Mouse (Mus musculus): Measurements from ENCODE around the gene Sobp. TPM values are rescaled to one million over a fixed set of nuclear protein-coding genes. Genes with fewer than 3 reads are reported as not detected.

Gene Sobp
- polyA plus RNA-seq (2014; fragmentation: Nextera tagmentation; extraction: Ambion mirVana) = 4.5 and 4.6 TPM in 2 replicates

GRCm38 (mm10) chr10:43174326-43175155 lies at the start of gene Sobp, which contains the start of gene 9030612E09Rik:
Gene Sobp (minus strand): TSS chr10:43174530.
Gene 9030612E09Rik (plus strand): TSS chr10:43174704.
- Histone ChIP-seq H3K27ac (ENCODE audit: low read depth, low read length) (peak within 1 kb of the TSS; percentile 88), H3K9ac (ENCODE audit: low read length) (peak within 1 kb of the TSS; percentile 87), H3K9me3 (ENCODE audit: control insufficient read depth, low read length) (no peaks in the 10 kb centered on the region), H3K4me2 (ENCODE audit: low read depth) (peak within 1 kb of the TSS; percentile 93), H3K4me1 (ENCODE audit: control insufficient read depth, insufficient read depth, low read length) (peaks cover 12% of the 10 kb centered on the region), H3K4me3 (ENCODE audit: low read depth, low read length) (peak within 1 kb of the TSS; percentile 82), H3K36me3 (ENCODE audit: control insufficient read depth, insufficient read depth, low read length) (no peaks in the 10 kb centered on the region), H3K27me3 (ENCODE audit: control insufficient read depth, insufficient read depth, low read length) (peaks cover 9% of the 10 kb centered on the region)
- ATAC-seq (ENCODE audit: insufficient read depth, low FRiP score, low TSS enrichment) (peak; percentile 79), DNase-seq (ENCODE audit: low spot score) (peak; percentile 87)
- 0% methylated on average over 62 of the region's 91 CpGs for WGBS

- Histone ChIP-seq H3K4me3 (ENCODE audit: low read depth, low read length) (no peak overlapping the region), H3K36me3 (ENCODE audit: control insufficient read depth, insufficient read depth, low read length) (no peaks in the 10 kb centered on the region), H3K9me3 (ENCODE audit: control insufficient read depth, low read length) (no peaks in the 10 kb centered on the region), H3K4me1 (ENCODE audit: control insufficient read depth, insufficient read depth, low read length) (no peaks in the 10 kb centered on the region), H3K9ac (ENCODE audit: low read length) (no peak overlapping the region), H3K27me3 (ENCODE audit: control insufficient read depth, insufficient read depth, low read length) (no peaks in the 10 kb centered on the region), H3K4me2 (ENCODE audit: low read depth) (no peak overlapping the region), H3K27ac (ENCODE audit: low read depth, low read length) (no peak overlapping the region)
- WGBS = 93% methylated on average over 2 of the region's 2 CpGs
- ATAC-seq (ENCODE audit: insufficient read depth, low FRiP score, low TSS enrichment) (no peak), DNase-seq (ENCODE audit: low spot score) (no peak)
Measured at GRCm38 (mm10) chr10:43223391-43223790, 49.1 kb upstream of the Sobp start.

- peak; percentile 49 for ATAC-seq (ENCODE audit: insufficient read depth, low FRiP score, low TSS enrichment)
- Histone ChIP-seq H3K27me3 (ENCODE audit: control insufficient read depth, insufficient read depth, low read length) (no peaks in the 10 kb centered on the region), H3K9ac (ENCODE audit: low read length) (peak overlapping the region; percentile 92), H3K9me3 (ENCODE audit: control insufficient read depth, low read length) (no peaks in the 10 kb centered on the region), H3K27ac (ENCODE audit: low read depth, low read length) (peak overlapping the region; percentile 56; the same call in 1 of the 2 replicates), H3K4me1 (ENCODE audit: control insufficient read depth, insufficient read depth, low read length) (no peaks in the 10 kb centered on the region), H3K4me2 (ENCODE audit: low read depth) (peak overlapping the region; percentile 96), H3K36me3 (ENCODE audit: control insufficient read depth, insufficient read depth, low read length) (no peaks in the 10 kb centered on the region), H3K4me3 (ENCODE audit: low read depth, low read length) (peak overlapping the region; percentile 89)
- no peak for DNase-seq (ENCODE audit: low spot score)
- 0% methylated on average over 24 of the region's 25 CpGs for WGBS
Measured at GRCm38 (mm10) chr10:43221659-43222058, 47.3 kb upstream of the Sobp start.

GRCm38 (mm10) chr10:43220910-43221625 lies 46.7 kb upstream of the Sobp start, which contains the start of gene Pdss2:
Gene Pdss2 (plus strand): TSS chr10:43221486.
- H3K4me3 ChIP-seq (ENCODE audit: low read depth, low read length) = peak within 1 kb of the TSS; percentile 89
- ATAC-seq (ENCODE audit: insufficient read depth, low FRiP score, low TSS enrichment) (peak; percentile 97), DNase-seq (ENCODE audit: low spot score) (peak; percentile 93)
- H3K9ac ChIP-seq (ENCODE audit: low read length) = peak within 1 kb of the TSS; percentile 92
- peak within 1 kb of the TSS; percentile 87 for H3K27ac ChIP-seq (ENCODE audit: low read depth, low read length)
- H3K4me1 ChIP-seq (ENCODE audit: control insufficient read depth, insufficient read depth, low read length) = no peaks in the 10 kb centered on the region
- no peaks in the 10 kb centered on the region for H3K9me3 ChIP-seq (ENCODE audit: control insufficient read depth, low read length)
- no peaks in the 10 kb centered on the region for H3K27me3 ChIP-seq (ENCODE audit: control insufficient read depth, insufficient read depth, low read length)
- WGBS = under 1% methylated on average over 50 of the region's 50 CpGs
- peak within 1 kb of the TSS; percentile 96 for H3K4me2 ChIP-seq (ENCODE audit: low read depth)
- no peaks in the 10 kb centered on the region for H3K36me3 ChIP-seq (ENCODE audit: control insufficient read depth, insufficient read depth, low read length)

GRCm38 (mm10) chr10:43220479-43220878 lies 46.1 kb upstream of the Sobp start:
- Histone ChIP-seq H3K4me2 (ENCODE audit: low read depth) (peak overlapping the region; percentile 96), H3K4me1 (ENCODE audit: control insufficient read depth, insufficient read depth, low read length) (no peaks in the 10 kb centered on the region), H3K9ac (ENCODE audit: low read length) (peak overlapping the region; percentile 92), H3K27me3 (ENCODE audit: control insufficient read depth, insufficient read depth, low read length) (no peaks in the 10 kb centered on the region), H3K4me3 (ENCODE audit: low read depth, low read length) (peak overlapping the region; percentile 89), H3K27ac (ENCODE audit: low read depth, low read length) (no peak overlapping the region; the same call in 1 of the 2 replicates), H3K9me3 (ENCODE audit: control insufficient read depth, low read length) (no peaks in the 10 kb centered on the region), H3K36me3 (ENCODE audit: control insufficient read depth, insufficient read depth, low read length) (no peaks in the 10 kb centered on the region)
- WGBS = 24% methylated on average over 7 of the region's 7 CpGs
- DNase-seq (ENCODE audit: low spot score) (no peak), ATAC-seq (ENCODE audit: insufficient read depth, low FRiP score, low TSS enrichment) (no peak)

- ATAC-seq (ENCODE audit: insufficient read depth, low FRiP score, low TSS enrichment) (no peak), DNase-seq (ENCODE audit: low spot score) (no peak)
- Histone ChIP-seq H3K4me1 (ENCODE audit: control insufficient read depth, insufficient read depth, low read length) (no peaks in the 10 kb centered on the region), H3K36me3 (ENCODE audit: control insufficient read depth, insufficient read depth, low read length) (no peaks in the 10 kb centered on the region), H3K4me2 (ENCODE audit: low read depth) (no peak overlapping the region), H3K9ac (ENCODE audit: low read length) (no peak overlapping the region), H3K9me3 (ENCODE audit: control insufficient read depth, low read length) (no peaks in the 10 kb centered on the region), H3K27me3 (ENCODE audit: control insufficient read depth, insufficient read depth, low read length) (no peaks in the 10 kb centered on the region), H3K4me3 (ENCODE audit: low read depth, low read length) (no peak overlapping the region), H3K27ac (ENCODE audit: low read depth, low read length) (no peak overlapping the region)
- 93% methylated on average over 13 of the region's 13 CpGs for WGBS
Measured at GRCm38 (mm10) chr10:43217361-43217900, 43.1 kb upstream of the Sobp start.

GRCm38 (mm10) chr10:43211866-43212265 lies 37.5 kb upstream of the Sobp start:
- peak; percentile 37 for DNase-seq (ENCODE audit: low spot score)
- no peaks in the 10 kb centered on the region for H3K36me3 ChIP-seq (ENCODE audit: control insufficient read depth, insufficient read depth, low read length)
- no peak for ATAC-seq (ENCODE audit: insufficient read depth, low FRiP score, low TSS enrichment)
- H3K4me3 ChIP-seq (ENCODE audit: low read depth, low read length) = no peak overlapping the region
- H3K27me3 ChIP-seq (ENCODE audit: control insufficient read depth, insufficient read depth, low read length) = no peaks in the 10 kb centered on the region
- no peak overlapping the region for H3K4me2 ChIP-seq (ENCODE audit: low read depth)
- H3K27ac ChIP-seq (ENCODE audit: low read depth, low read length) = no peak overlapping the region
- no peaks in the 10 kb centered on the region for H3K9me3 ChIP-seq (ENCODE audit: control insufficient read depth, low read length)
- H3K4me1 ChIP-seq (ENCODE audit: control insufficient read depth, insufficient read depth, low read length) = no peaks in the 10 kb centered on the region
- WGBS = 34% methylated on average over 6 of the region's 6 CpGs
- H3K9ac ChIP-seq (ENCODE audit: low read length) = no peak overlapping the region

- H3K36me3 ChIP-seq (ENCODE audit: control insufficient read depth, insufficient read depth, low read length) = no peaks in the 10 kb centered on the region
- ATAC-seq (ENCODE audit: insufficient read depth, low FRiP score, low TSS enrichment) (no peak), DNase-seq (ENCODE audit: low spot score) (no peak)
- H3K27me3 ChIP-seq (ENCODE audit: control insufficient read depth, insufficient read depth, low read length) = no peaks in the 10 kb centered on the region
- no peaks in the 10 kb centered on the region for H3K9me3 ChIP-seq (ENCODE audit: control insufficient read depth, low read length)
- H3K4me1 ChIP-seq (ENCODE audit: control insufficient read depth, insufficient read depth, low read length) = no peaks in the 10 kb centered on the region
- H3K27ac ChIP-seq (ENCODE audit: low read depth, low read length) = no peak overlapping the region
- H3K4me2 ChIP-seq (ENCODE audit: low read depth) = no peak overlapping the region
- H3K9ac ChIP-seq (ENCODE audit: low read length) = no peak overlapping the region
- H3K4me3 ChIP-seq (ENCODE audit: low read depth, low read length) = no peak overlapping the region
- 75% methylated on average over 3 of the region's 3 CpGs for WGBS
Measured at GRCm38 (mm10) chr10:43203865-43204264, 29.5 kb upstream of the Sobp start.

All from neural tube, embryonic 11.5 days (tissue).